Mouse (Mus musculus) stomach, postnatal 0 days (tissue): Measurements from ENCODE around the gene Rpl7l1. TPM values are rescaled to one million over a fixed set of nuclear protein-coding genes. Genes with fewer than 3 reads are reported as not detected.
A peak's percentile ranks its signal among the peaks of the same experiment; 100 is the strongest.

Source experiments
- ATAC-seq: fragments of 200-750 bp; cut with Nextera tagmentation; 2 replicates; pipeline ENCODE4 v1.8.0; 2017; ENCODE audit not compliant: low FRiP score, low TSS enrichment
- DNase-seq: peaks from one replicate; pipeline ENCODE4 v3.0.0-alpha.2; 2016; ENCODE audit warnings: low spot score
- H3K27ac ChIP-seq: fragments of 300-500 bp; sonication (generic); replicated peaks from 2 replicates; pipeline ENCODE4 v1.5.1; 2014; ENCODE audit warnings: mild to moderate bottlenecking, control low read depth
- H3K27me3 ChIP-seq: fragments of 300-500 bp; sonication (generic); 2 replicates; pipeline ENCODE4 v1.6.1; 2014; ENCODE audit warnings: low read length; ENCODE audit not compliant: control insufficient read depth, insufficient read depth
- H3K36me3 ChIP-seq: fragments of 300-500 bp; sonication (generic); 2 replicates; pipeline ENCODE4 v1.6.1; 2014; ENCODE audit warnings: low read length, mixed read lengths; ENCODE audit not compliant: control insufficient read depth, insufficient read depth
- H3K4me1 ChIP-seq: fragments of 300-500 bp; sonication (generic); replicated peaks from 2 replicates; pipeline ENCODE4 v1.6.1; 2014; ENCODE audit warnings: antibody characterized with exemption; ENCODE audit not compliant: control insufficient read depth, insufficient read depth
- H3K4me2 ChIP-seq: fragments of 300-500 bp; sonication (generic); replicated peaks from 2 replicates; pipeline ENCODE4 v1.6.1; 2014; ENCODE audit warnings: low read depth, mild to moderate bottlenecking, control low read depth, moderate library complexity
- H3K4me3 ChIP-seq: fragments of 300-500 bp; sonication (generic); 2 replicates; pipeline ENCODE4 v1.5.1; 2014; ENCODE audit warnings: low read depth, low read length, control low read depth
- H3K9ac ChIP-seq: fragments of 300-500 bp; sonication (generic); 2 replicates; pipeline ENCODE4 v1.6.1; 2014; ENCODE audit warnings: mild to moderate bottlenecking, low read length, control low read depth, mixed read lengths
- H3K9me3 ChIP-seq: fragments of 300-500 bp; sonication (generic); 2 replicates; pipeline ENCODE4 v1.6.1; 2016; ENCODE audit warnings: low read length; ENCODE audit not compliant: control insufficient read depth
- CTCF ChIP-seq: IDR thresholded peaks from 2 replicates; pipeline ENCODE4 v1.5.1; 2016; ENCODE audit warnings: antibody characterized with exemption, low read depth, mild to moderate bottlenecking, moderate library complexity
- EP300 ChIP-seq: optimal IDR thresholded peaks from 2 replicates; pipeline ENCODE3; 2016; ENCODE audit warnings: antibody characterized with exemption
- WGBS: fragments of 180-500 bp; shearing (Covaris S2); extraction: QIAGEN DNeasy Blood & Tissue Kit; methylation state at CpG from one replicate; pipeline ENCODE4 v1.1.7; 2014; 5-methylcytosine and 5-hydroxymethylcytosine counted together
- polyA plus RNA-seq: library from polyadenylated mRNA; unstranded; fragments of >200 nt; fragmentation: Nextera tagmentation; extraction: Ambion mirVana; gene quantifications from 2 replicates; pipeline ENCODE4 v1.2.1, GENCODE M21; 2015

Rpl7l1 gene
- polyA plus RNA-seq, 1 experiment from 2014 or later, result 95.0 TPM

DNA sequence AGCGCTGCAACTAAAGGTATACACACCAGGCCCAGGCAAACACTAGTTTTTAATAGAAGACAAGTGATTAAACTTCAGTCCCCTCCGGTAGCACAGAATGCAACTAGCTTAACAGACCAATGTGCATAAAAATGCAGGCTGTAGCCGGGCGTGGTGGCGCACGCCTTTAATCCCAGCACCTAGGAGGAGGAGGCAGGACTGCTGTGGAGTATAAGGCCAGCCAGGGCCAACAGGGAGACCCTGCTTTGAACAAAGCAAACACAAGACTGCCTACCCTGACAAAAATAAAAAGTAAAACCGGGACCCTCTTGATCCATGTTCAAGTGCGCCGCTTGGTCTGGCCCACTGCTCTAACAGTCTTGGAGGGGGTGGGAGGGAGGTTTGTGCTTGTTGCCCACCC, 7.4 kb downstream of the Rpl7l1 start:
- H3K36me3 ChIP-seq, result peaks cover 18% of the 10 kb centered on the region
- 84% methylated on average over 9 of the region's 9 CpGs for WGBS
- TF ChIP-seq CTCF (no peak), EP300 (no peak)

DNA sequence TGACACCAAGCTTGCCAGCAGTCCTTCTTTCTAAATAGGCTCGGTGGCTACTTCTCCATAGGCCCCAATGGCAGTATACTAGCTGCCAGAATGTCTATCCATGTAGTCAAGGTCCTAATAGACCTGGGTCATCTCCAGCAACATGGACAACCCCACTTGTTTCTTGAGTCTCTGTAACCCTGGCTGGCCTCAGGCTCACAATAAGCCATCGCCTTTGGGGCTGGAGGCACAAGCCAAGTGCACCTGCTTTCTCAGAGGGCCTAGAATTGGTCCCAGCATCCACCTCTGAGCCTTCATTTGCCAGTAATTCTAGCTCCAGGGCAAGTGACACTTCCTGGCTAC, 8.4 kb downstream of the Rpl7l1 start:
- peak overlapping the region; percentile 85; the same call in 1 of the 2 replicates for H3K4me2 ChIP-seq
- no peaks in the 10 kb centered on the region for H3K27me3 ChIP-seq
- DNase-seq (no peak), ATAC-seq (no peak)
- H3K36me3 ChIP-seq, result peaks cover 10% of the 10 kb centered on the region; the same call in 1 of the 2 replicates
- H3K27ac ChIP-seq, result 0 out of 2 replicates have a peak overlapping the region, but pooled peaks have one; percentile 24
- TF ChIP-seq EP300, result no peak
- TF ChIP-seq CTCF, result no peak
- H3K4me3 ChIP-seq, result no peak overlapping the region
- WGBS, result 51% methylated on average over 2 of the region's 2 CpGs
- no peaks in the 10 kb centered on the region; the same call in 1 of the 2 replicates for H3K4me1 ChIP-seq
- H3K9me3 ChIP-seq, result no peaks in the 10 kb centered on the region
- peak overlapping the region; percentile 31; the same call in 1 of the 2 replicates for H3K9ac ChIP-seq

More for the DNA sequence above, 7.4 kb downstream of the Rpl7l1 start:
- Histone ChIP-seq H3K4me2 (no peak overlapping the region), H3K9ac (no peak overlapping the region), H3K27ac (peak overlapping the region; percentile 35; the same call in 1 of the 2 replicates), H3K4me3 (no peak overlapping the region), H3K4me1 (no peaks in the 10 kb centered on the region; the same call in 1 of the 2 replicates), H3K9me3 (no peaks in the 10 kb centered on the region), H3K27me3 (no peaks in the 10 kb centered on the region)
- no peak for DNase-seq
- no peak for ATAC-seq

DNA sequence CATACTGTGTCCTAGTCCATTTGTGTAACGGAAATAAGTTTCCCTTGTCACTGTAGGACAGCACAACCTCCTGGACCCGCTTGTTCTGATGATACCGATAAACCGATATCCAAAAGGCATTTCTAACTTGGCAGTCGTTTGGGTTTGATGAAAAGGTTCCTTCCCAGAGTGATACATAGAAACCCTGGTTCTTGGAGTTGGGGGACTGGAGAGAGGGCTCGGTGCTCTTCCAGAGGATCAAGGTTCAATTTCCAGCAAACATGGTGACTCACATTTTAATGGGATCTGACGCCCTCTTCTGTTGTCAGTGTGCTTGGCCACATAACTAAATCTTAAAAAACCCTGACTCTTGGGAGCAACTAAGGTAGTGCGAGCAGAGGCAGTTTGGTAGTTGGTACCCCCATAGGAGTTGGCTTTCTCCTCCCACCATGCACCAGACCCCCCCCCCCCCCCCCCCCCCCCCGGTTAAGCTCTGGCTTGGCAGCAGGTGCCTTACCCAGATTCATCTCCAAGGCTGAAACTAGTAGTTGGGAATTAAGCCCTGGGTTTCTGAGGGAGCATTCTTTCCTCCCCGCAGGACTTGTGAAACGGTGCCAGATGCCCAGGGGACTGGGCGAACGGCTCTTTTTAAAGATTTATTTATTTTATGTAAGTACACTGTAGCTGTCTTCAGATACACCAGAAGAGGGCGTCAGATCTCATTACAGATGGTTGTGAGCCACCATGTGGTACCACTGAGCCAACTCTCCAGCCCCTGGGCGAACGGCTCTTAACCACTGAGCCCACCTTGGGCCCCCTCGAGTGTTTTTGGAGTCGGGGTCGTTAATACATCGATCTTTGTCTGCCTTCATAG, 9.0 kb downstream of the Rpl7l1 start:
- peak; percentile 55 for TF ChIP-seq CTCF
- no peak for TF ChIP-seq EP300
- Histone ChIP-seq H3K36me3 (peaks cover 10% of the 10 kb centered on the region; the same call in 1 of the 2 replicates), H3K4me3 (peak overlapping the region; percentile 86), H3K9ac (peak overlapping the region; percentile 81), H3K4me1 (no peaks in the 10 kb centered on the region; the same call in 1 of the 2 replicates), H3K4me2 (peak overlapping the region; percentile 85), H3K27ac (peak overlapping the region; percentile 90), H3K9me3 (no peaks in the 10 kb centered on the region), H3K27me3 (no peaks in the 10 kb centered on the region)
- DNase-seq, result peak; percentile 42
- WGBS, result 6% methylated on average over 19 of the region's 20 CpGs
- peak; percentile 46 for ATAC-seq

GRCm38 (mm10) chr17:46772404-46773277, 9.8 kb downstream of the Rpl7l1 start, which contains the start of gene 2310039H08Rik:
Gene 2310039H08Rik, plus strand, starts transcription at chr17:46772635.
- whole genome bisulfite sequencing, result under 1% methylated on average over 50 of the region's 50 CpGs
- peak; percentile 80 for ATAC-seq
- peak within 1 kb of the TSS; percentile 85 for H3K4me2 ChIP-seq
- H3K27me3 ChIP-seq, result no peaks in the 10 kb centered on the region
- no peaks in the 10 kb centered on the region; the same call in 1 of the 2 replicates for H3K4me1 ChIP-seq
- peak; percentile 83 for DNase-seq
- TF ChIP-seq CTCF (no peak), EP300 (no peak)
- H3K9ac ChIP-seq, result peak within 1 kb of the TSS; percentile 81
- peak within 1 kb of the TSS; percentile 90 for H3K27ac ChIP-seq
- peaks cover 8% of the 10 kb centered on the region; the same call in 1 of the 2 replicates for H3K36me3 ChIP-seq
- peak within 1 kb of the TSS; percentile 86 for H3K4me3 ChIP-seq
- no peaks in the 10 kb centered on the region for H3K9me3 ChIP-seq

- no peaks in the 10 kb centered on the region; the same call in 1 of the 2 replicates for H3K4me1 ChIP-seq
- H3K9me3 ChIP-seq, result no peaks in the 10 kb centered on the region
- H3K9ac ChIP-seq, result peak overlapping the region; percentile 81
- H3K36me3 ChIP-seq, result 0 out of 2 replicates have a peak, but pooled peaks cover 4% of the 10 kb centered on the region
- TF ChIP-seq EP300, result no peak
- no peak for TF ChIP-seq CTCF
- WGBS, result 3% methylated on average over 5 of the region's 5 CpGs
- ATAC-seq (no peak), DNase-seq (no peak)
- H3K4me3 ChIP-seq, result peak overlapping the region; percentile 86
- H3K4me2 ChIP-seq, result peak overlapping the region; percentile 85
- no peaks in the 10 kb centered on the region for H3K27me3 ChIP-seq
- peak overlapping the region; percentile 90 for H3K27ac ChIP-seq
Measured at GRCm38 (mm10) chr17:46772038-46772403, 10.5 kb downstream of the Rpl7l1 start.
